Mouse (Mus musculus) cortical plate, adult 2 months (tissue): ENCODE results near the gene Marveld3.

ENCODE experiments used
- CTCF ChIP-seq: fragments of 200-500 bp; IDR thresholded peaks from 2 replicates; pipeline ENCODE4 v1.5.1; 2011; ENCODE audit warnings: mild to moderate bottlenecking, control low read depth, low read length; ENCODE audit not compliant: insufficient read depth; ENCODE audit errors: extremely low read depth
- POLR2A ChIP-seq: fragments of 200-500 bp; IDR thresholded peaks from 2 replicates; pipeline ENCODE4 v1.6.1; 2011; ENCODE audit warnings: mild to moderate bottlenecking, low read length, control low read depth; ENCODE audit not compliant: insufficient read depth; ENCODE audit errors: extremely low read depth

- TF ChIP-seq CTCF, result no peak
- no peak for TF ChIP-seq POLR2A
These were observed 10.9 kb upstream of the Marveld3 start for GRCm38 (mm10) chr8:109972901-109973300.
